Mouse (Mus musculus) bone marrow macrophage, adult 2 months (primary cell): ENCODE measurements around the gene Hic2.

ENCODE experiments used
- CTCF ChIP-seq: IDR thresholded peaks from 2 replicates; pipeline ENCODE4 v1.5.1; 2012; ENCODE audit warnings: low read depth, mild to moderate bottlenecking, low read length, moderate library complexity
- POLR2A ChIP-seq: IDR thresholded peaks from 2 replicates; pipeline ENCODE4 v1.6.1; 2012; ENCODE audit warnings: mild to moderate bottlenecking, low read depth, low read length, borderline replicate concordance

- no peak for TF ChIP-seq POLR2A
- no peak for TF ChIP-seq CTCF
Observed at GRCm38 (mm10) chr16:17251539-17251938, 18.2 kb downstream of the Hic2 start.
